Mouse (Mus musculus): ENCODE measurements at regions not wholly inside any gene's neighbourhood (a gene's known extent, or its start where the extent isn't known, plus 50 kb on each side); places are given as distances from the start of the nearest gene placed in this dataset.

- DNase-seq, result no peak
Observed at GRCm38 (mm10) chr3:10697698-10698452, 362.4 kb upstream of the Gm38303 start.

GRCm38 (mm10) chr3:10685501-10685951 is 350.0 kb upstream of the Gm38303 start:
- DNase-seq, result no peak

GRCm38 (mm10) chr3:10684885-10685500 is 349.5 kb upstream of the Gm38303 start:
- DNase-seq, result peak; percentile 34 to 40

- no peak for DNase-seq
Observed at GRCm38 (mm10) chr3:10681938-10682337, 346.5 kb upstream of the Gm38303 start.

- no peak for DNase-seq
Observed at GRCm38 (mm10) chr3:10647975-10648511, 312.6 kb upstream of the Gm38303 start.
